Mouse (Mus musculus) macrophage (primary cell): ENCODE measurements around the gene Cyth1. TPM values are rescaled to one million over a fixed set of nuclear protein-coding genes. Genes with fewer than 3 reads are reported as not detected.

ENCODE experiments used
- H3K27ac ChIP-seq: fragments of 350-480 bp; formaldehyde crosslinking; 2 replicates; pipeline ENCODE4 v1.9.0; 2021
- H3K36me3 ChIP-seq: fragments of 350-480 bp; formaldehyde crosslinking; 2 replicates; pipeline ENCODE4 v1.9.0; 2021; ENCODE audit errors: inconsistent target
- H3K4me3 ChIP-seq: fragments of 350-480 bp; formaldehyde crosslinking; 2 replicates; pipeline ENCODE4 v1.9.0; 2021; ENCODE audit errors: inconsistent target
- H3K79me2 ChIP-seq: fragments of 350-480 bp; formaldehyde crosslinking; 2 replicates; pipeline ENCODE4 v1.9.0; 2021; ENCODE audit errors: inconsistent target
- WGBS: methylation state at CpG from one replicate; pipeline ENCODE4 v1.1.7; 2026; ENCODE audit warnings: inconsistent platforms; ENCODE audit not compliant: missing documents; 5-methylcytosine and 5-hydroxymethylcytosine counted together
- polyA plus RNA-seq: library from polyadenylated mRNA; stranded (reverse); fragments of 250-400 nt; gene quantifications from 3 replicates; pipeline ENCODE4 v1.2.4, GENCODE M21; 2018; ENCODE audit warnings: inconsistent platforms
- total RNA-seq, 78 experiments: library from RNA; depleted of rRNA; stranded (reverse); fragments of 250-400 nt; gene quantifications; 1 replicate in 9 of 78; 2 replicates in 24 of 78; 3 replicates in 43 of 78; 4 replicates in 2 of 78; pipeline ENCODE4 v1.2.4; 2018; ENCODE audit warnings: inconsistent platforms in 56 of 78

The Cyth1 gene
- 100 to 1,000 TPM in 22 of 26 experiments, 10 to 100 TPM in 4; 82.3 to 803 (median 180) TPM for total RNA-seq (2018; cell fraction: chromatin; rRNA removed)
- total RNA-seq (2018; cell fraction: cytosol; rRNA removed) = 100 to 1,000 TPM in 4 of 26 experiments, 10 to 100 TPM in 22; 32.2 to 107 (median 58.3) TPM
- 100 to 1,000 TPM in 12 of 26 experiments, 10 to 100 TPM in 14; 39.3 to 441 (median 84.8) TPM for total RNA-seq (2018; cell fraction: nucleus; rRNA removed)
- polyA plus RNA-seq = 62.6 to 194 TPM (median 68.7 TPM) in 3 replicates

DNA sequence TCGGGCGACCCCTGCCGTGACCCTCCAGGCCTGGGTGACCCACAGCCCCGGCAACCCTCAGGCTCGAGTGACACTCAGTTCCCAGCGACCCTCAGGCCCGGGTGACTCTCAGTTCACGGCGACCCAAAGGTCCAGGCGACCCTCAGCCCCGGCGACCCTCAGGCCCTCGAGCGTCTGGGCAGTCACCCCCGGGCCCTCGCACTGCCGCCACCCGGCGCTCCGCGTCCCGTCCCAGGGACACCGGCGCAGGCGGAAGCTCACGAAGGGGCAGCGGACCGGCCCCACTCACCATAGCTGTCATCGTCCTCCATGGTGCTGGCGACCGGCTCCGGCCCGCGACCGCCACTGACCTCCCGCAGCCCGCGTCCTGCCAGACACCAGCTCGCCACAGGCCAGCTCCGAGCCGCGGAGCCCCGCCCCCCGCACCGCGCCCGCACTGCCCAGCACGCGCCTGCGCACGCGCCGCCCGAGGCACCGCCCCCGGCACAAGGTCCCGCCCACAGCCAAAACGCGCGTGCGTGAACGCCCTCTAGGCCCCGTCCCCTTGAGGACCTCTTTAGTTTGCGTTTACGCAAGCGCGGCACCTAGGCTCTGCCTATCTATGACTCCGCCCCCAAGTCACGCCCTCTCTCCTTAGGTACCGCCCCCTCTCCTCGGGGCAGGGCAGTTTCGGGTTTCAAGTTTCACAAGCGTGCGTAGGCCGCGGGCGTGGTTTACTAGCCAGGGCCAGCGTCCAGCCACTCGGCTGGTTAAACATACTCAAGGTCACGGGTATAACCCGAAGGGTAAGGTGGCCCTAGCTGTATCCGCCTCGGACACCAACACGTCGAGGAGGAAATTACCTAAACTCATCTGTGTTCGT lies at the start of gene Cyth1:
Cyth1 (minus strand) TSS at position 443 of the 862 bp plus-strand sequence.
- H3K36me3 ChIP-seq = no peaks in the 10 kb centered on the region
- peak within 1 kb of the TSS; percentile 86 for H3K27ac ChIP-seq
- under 1% methylated on average over 81 of the region's 86 CpGs for WGBS
- H3K79me2 ChIP-seq = peaks cover 48% of the 10 kb centered on the region
- peak within 1 kb of the TSS; percentile 58 for H3K4me3 ChIP-seq

DNA sequence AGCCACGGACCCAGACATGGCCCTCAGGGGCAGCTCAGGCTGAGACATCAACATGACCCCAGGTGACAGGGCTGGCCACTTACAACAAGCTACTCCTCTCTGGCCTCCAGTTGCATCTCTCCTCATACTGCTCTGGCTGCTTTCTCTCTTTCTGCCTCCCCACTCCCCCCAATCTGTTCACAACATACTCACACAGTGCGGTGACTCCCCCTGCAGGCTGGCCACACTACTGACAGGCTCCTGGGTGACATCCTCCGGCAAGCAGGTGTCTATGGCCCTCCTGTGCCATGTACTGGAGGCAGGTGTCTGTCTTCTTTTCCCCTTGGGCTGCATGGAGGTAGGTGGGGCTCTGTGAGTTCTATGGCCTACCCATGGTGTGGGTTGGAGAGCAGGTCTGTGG lies 49.6 kb upstream of the Cyth1 start:
- no peak overlapping the region for H3K27ac ChIP-seq
- H3K4me3 ChIP-seq = no peak overlapping the region
- no peaks in the 10 kb centered on the region for H3K79me2 ChIP-seq
- peaks cover 21% of the 10 kb centered on the region for H3K36me3 ChIP-seq
- 98% methylated on average over 3 of the region's 3 CpGs for WGBS

DNA sequence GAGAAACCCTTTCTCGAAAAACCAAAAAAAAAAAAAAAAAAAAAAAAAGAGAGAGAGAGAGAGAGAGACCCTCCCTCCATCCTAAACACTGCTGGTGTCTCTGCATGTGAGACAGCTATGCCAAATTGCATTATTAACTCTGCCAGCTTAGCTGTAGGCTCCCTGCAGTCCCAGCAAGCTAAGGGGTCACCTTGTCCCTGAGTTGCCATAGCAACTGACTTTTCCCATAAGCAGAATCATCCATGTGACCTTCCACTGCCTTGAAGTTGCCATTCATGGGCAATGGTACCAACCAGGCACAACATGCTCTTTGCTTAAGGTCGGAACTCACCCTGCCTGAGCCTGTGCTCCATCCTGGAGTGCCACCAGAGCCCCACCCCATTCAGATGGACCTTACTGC lies 46.6 kb upstream of the Cyth1 start:
- H3K27ac ChIP-seq = no peak overlapping the region
- H3K4me3 ChIP-seq = no peak overlapping the region
- H3K79me2 ChIP-seq = no peaks in the 10 kb centered on the region
- no peaks in the 10 kb centered on the region for H3K36me3 ChIP-seq
- 100% methylated on average over 1 of the region's 2 CpGs for WGBS

GRCm38 (mm10) chr11:118292671-118293070 lies 44.3 kb upstream of the Cyth1 start:
- Histone ChIP-seq H3K36me3 (no peaks in the 10 kb centered on the region), H3K27ac (no peak overlapping the region), H3K4me3 (no peak overlapping the region), H3K79me2 (peaks cover 21% of the 10 kb centered on the region)
- WGBS = 91% methylated on average over 6 of the region's 6 CpGs

DNA sequence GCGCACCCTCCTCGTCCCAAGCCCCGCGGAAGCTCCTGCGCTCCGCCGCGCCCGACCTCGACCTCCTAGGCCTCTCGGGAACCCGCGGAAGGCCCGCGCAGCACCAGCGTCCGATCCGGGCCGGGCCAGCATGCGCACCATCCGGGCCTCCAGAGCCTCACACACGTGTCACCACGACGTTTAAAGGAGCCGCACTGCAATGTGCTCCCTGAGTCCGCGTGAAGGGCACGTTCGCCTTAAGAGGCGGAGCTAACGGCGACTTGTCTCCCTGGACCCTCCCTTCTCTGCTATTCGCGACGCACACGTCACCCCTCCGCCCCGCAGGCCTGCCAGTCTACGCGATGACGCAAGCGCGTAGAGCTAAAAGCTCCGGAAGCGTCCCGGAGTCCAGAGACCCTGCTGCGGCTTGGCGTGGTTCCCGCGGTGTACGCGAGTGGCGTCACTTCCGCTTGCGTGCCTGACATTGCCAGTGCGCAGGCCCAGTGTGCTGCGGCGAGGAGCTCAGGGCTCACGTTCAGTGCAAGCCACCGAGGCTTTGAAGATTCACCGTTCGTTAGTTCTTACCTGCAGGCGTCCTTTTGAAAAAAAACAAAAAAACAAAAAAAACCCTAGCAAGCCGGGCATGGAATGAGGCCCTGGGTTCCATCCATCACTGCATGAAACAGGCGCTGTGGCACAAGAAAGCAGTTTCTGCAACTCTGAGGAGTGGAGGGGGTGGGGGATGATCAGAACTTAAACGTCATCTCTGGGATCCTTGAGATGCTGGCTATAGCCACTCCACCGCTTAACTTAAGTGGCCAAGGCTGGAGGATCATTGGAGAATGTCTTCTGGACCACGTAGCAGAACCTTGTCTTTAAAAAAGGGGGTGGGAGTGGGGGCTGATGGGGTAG lies 41.9 kb upstream of the Cyth1 start, which contains the start of gene Usp36:
Usp36 (minus strand) TSS at position 246 of the 891 bp plus-strand sequence.
- Histone ChIP-seq H3K4me3 (peak within 1 kb of the TSS; percentile 93), H3K27ac (peak within 1 kb of the TSS; percentile 64), H3K36me3 (peaks cover 16% of the 10 kb centered on the region; the same call in 1 of the 2 replicates), H3K79me2 (peaks cover 32% of the 10 kb centered on the region)
- 2% methylated on average over 68 of the region's 68 CpGs for WGBS

GRCm38 (mm10) chr11:118289562-118289961 lies 41.2 kb upstream of the Cyth1 start:
- WGBS = 0% methylated on average over 22 of the region's 22 CpGs
- peak overlapping the region; percentile 93 for H3K4me3 ChIP-seq
- peak overlapping the region; percentile 49 for H3K27ac ChIP-seq
- H3K36me3 ChIP-seq = peaks cover 23% of the 10 kb centered on the region; the same call in 1 of the 2 replicates
- peaks cover 32% of the 10 kb centered on the region for H3K79me2 ChIP-seq

DNA sequence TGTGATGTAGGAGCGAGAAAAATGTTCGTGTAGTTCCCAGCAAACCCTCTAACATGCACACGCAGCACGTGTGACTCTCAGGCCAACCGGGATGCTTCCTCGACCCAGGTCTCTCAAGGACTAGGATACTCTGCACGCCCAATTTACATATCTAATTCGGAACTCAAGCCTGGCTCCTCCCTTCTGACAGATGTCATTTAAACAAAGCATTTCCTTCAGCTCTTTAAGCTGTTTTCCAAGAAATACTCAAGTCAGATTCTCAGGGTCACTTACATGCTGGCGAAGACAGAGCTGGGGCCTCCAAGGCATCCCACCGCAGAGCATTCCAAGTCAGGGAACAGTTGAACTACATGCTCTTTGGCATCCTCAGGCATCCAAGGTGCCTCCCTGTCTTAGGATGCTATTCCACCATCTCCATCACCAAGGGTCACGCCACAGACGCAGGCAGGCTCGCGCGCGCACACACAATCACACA lies 40.7 kb upstream of the Cyth1 start:
- WGBS = 5% methylated on average over 16 of the region's 16 CpGs
- H3K79me2 ChIP-seq = peaks cover 32% of the 10 kb centered on the region
- peak overlapping the region; percentile 93 for H3K4me3 ChIP-seq
- peaks cover 28% of the 10 kb centered on the region; the same call in 1 of the 2 replicates for H3K36me3 ChIP-seq
- H3K27ac ChIP-seq = peak overlapping the region; percentile 49; the same call in 1 of the 2 replicates

DNA sequence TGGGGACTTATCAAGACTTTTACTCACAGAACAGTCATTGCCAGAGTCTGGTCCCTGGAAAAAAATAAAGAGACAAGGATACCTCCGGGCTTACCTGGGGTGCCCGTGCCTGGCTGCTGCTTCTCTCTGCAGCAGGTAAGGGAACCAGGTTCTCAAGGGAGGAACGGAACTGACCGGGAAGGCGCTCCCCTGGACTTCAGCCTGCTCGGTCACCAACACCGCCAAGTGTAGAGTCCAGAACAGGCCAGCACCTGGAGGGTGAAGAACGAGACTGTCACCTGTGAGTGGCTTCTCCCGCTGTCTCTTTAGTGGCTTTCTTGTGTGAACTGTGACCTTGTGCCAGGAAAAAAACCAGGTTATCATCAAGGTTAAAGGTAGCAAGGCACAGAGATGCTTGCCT lies 39.2 kb upstream of the Cyth1 start:
- peaks cover 32% of the 10 kb centered on the region for H3K79me2 ChIP-seq
- H3K27ac ChIP-seq = no peak overlapping the region
- no peak overlapping the region for H3K4me3 ChIP-seq
- peaks cover 41% of the 10 kb centered on the region for H3K36me3 ChIP-seq
- WGBS = 94% methylated on average over 9 of the region's 9 CpGs

- WGBS = 97% methylated on average over 9 of the region's 9 CpGs
- Histone ChIP-seq H3K27ac (no peak overlapping the region), H3K79me2 (peaks cover 32% of the 10 kb centered on the region), H3K4me3 (no peak overlapping the region), H3K36me3 (peaks cover 51% of the 10 kb centered on the region)
Observed at GRCm38 (mm10) chr11:118286434-118286833, 38.0 kb upstream of the Cyth1 start.

- WGBS = 96% methylated on average over 13 of the region's 13 CpGs
- H3K36me3 ChIP-seq = peaks cover 51% of the 10 kb centered on the region
- H3K27ac ChIP-seq = no peak overlapping the region
- no peak overlapping the region for H3K4me3 ChIP-seq
- peaks cover 32% of the 10 kb centered on the region for H3K79me2 ChIP-seq
Observed at GRCm38 (mm10) chr11:118285791-118286190, 37.4 kb upstream of the Cyth1 start.

GRCm38 (mm10) chr11:118280218-118280617 lies 31.8 kb upstream of the Cyth1 start:
- no peak overlapping the region for H3K4me3 ChIP-seq
- no peaks in the 10 kb centered on the region for H3K79me2 ChIP-seq
- H3K36me3 ChIP-seq = peaks cover 58% of the 10 kb centered on the region
- 83% methylated on average over 3 of the region's 3 CpGs for WGBS
- H3K27ac ChIP-seq = no peak overlapping the region

- Histone ChIP-seq H3K27ac (no peak overlapping the region), H3K4me3 (no peak overlapping the region), H3K79me2 (no peaks in the 10 kb centered on the region), H3K36me3 (peaks cover 43% of the 10 kb centered on the region; the same call in 1 of the 2 replicates)
- WGBS = 89% methylated on average over 7 of the region's 7 CpGs
Observed at GRCm38 (mm10) chr11:118276328-118276727, 27.9 kb upstream of the Cyth1 start.

- WGBS = 27% methylated on average over 9 of the region's 9 CpGs
- no peaks in the 10 kb centered on the region for H3K79me2 ChIP-seq
- H3K27ac ChIP-seq = peak overlapping the region; percentile 28
- peaks cover 44% of the 10 kb centered on the region; the same call in 1 of the 2 replicates for H3K36me3 ChIP-seq
- no peak overlapping the region for H3K4me3 ChIP-seq
Observed at GRCm38 (mm10) chr11:118275092-118275491, 26.7 kb upstream of the Cyth1 start.

DNA sequence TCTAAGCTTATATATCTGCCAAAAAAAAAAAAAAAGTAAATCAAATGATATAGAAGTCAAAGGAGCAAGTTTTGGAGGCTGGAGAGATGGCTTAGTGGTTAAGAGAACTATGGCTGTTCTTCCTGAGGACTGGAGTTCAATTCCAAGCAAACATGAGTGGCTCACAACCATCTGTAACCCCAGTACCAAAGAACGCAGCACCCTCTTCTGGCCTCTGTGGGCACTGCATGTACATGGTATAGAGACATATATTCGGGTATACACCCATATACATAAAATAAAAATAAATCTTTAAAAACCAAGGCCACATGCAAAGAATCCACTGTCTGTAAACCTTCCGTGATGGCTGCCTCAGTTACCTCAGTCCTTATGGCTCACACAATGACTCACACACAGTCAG lies 21.4 kb upstream of the Cyth1 start:
- H3K79me2 ChIP-seq = no peaks in the 10 kb centered on the region
- 98% methylated on average over 3 of the region's 3 CpGs for WGBS
- H3K36me3 ChIP-seq = peaks cover 66% of the 10 kb centered on the region
- no peak overlapping the region for H3K4me3 ChIP-seq
- H3K27ac ChIP-seq = no peak overlapping the region
